Mouse (Mus musculus) neural tube, embryonic 12.5 days (tissue): ENCODE measurements around the gene Ccl6. TPM values are rescaled to one million over a fixed set of nuclear protein-coding genes. Genes with fewer than 3 reads are reported as not detected.

Experiments used
- ATAC-seq: fragments of 200-750 bp; cut with Nextera tagmentation; 2 replicates; pipeline ENCODE4 v1.8.0; 2017; ENCODE audit warnings: low read depth, mild to moderate bottlenecking, moderate TSS enrichment, moderate library complexity; ENCODE audit not compliant: low FRiP score
- H3K27ac ChIP-seq: fragments of 300-500 bp; sonication (generic); 2 replicates; pipeline ENCODE4 v1.5.1; 2016
- H3K27me3 ChIP-seq: fragments of 300-500 bp; sonication (generic); replicated peaks from 2 replicates; pipeline ENCODE4 v1.6.1; 2016; ENCODE audit warnings: mild to moderate bottlenecking
- H3K36me3 ChIP-seq: fragments of 300-500 bp; sonication (generic); 2 replicates; pipeline ENCODE4 v1.6.1; 2016; ENCODE audit warnings: mild to moderate bottlenecking
- H3K4me1 ChIP-seq: fragments of 300-500 bp; sonication (generic); 2 replicates; pipeline ENCODE4 v1.6.1; 2016
- H3K4me2 ChIP-seq: fragments of 300-500 bp; sonication (generic); replicated peaks from 2 replicates; pipeline ENCODE4 v1.6.1; 2016; ENCODE audit warnings: mild to moderate bottlenecking
- H3K4me3 ChIP-seq: fragments of 300-500 bp; sonication (generic); 2 replicates; pipeline ENCODE4 v1.5.1; 2016
- H3K9ac ChIP-seq: fragments of 300-500 bp; sonication (generic); 2 replicates; pipeline ENCODE4 v1.6.1; 2016; ENCODE audit warnings: mild to moderate bottlenecking
- H3K9me3 ChIP-seq: fragments of 300-500 bp; sonication (generic); 2 replicates; pipeline ENCODE4 v1.6.1; 2016; ENCODE audit warnings: mild to moderate bottlenecking
- WGBS: fragments of 180-500 bp; shearing (Covaris S2); methylation state at CpG from one replicate; pipeline ENCODE4 v1.1.7; 2016; 5-methylcytosine and 5-hydroxymethylcytosine counted together
- polyA plus RNA-seq: library from polyadenylated mRNA; unstranded; fragments of >200 nt; fragmentation: Nextera tagmentation; extraction: Ambion mirVana; gene quantifications from 2 replicates; pipeline ENCODE4 v1.2.1, GENCODE M21; 2016

The Ccl6 gene
- polyA plus RNA-seq, 1 experiment from 2014 or later, result 2.0 TPM

GRCm38 (mm10) chr11:83619037-83619436 is 26.1 kb upstream of the Ccl6 start:
- no peaks in the 10 kb centered on the region for H3K4me1 ChIP-seq
- no peak overlapping the region for H3K27ac ChIP-seq
- H3K9me3 ChIP-seq, result no peaks in the 10 kb centered on the region
- no peak overlapping the region for H3K4me3 ChIP-seq
- no peak for ATAC-seq
- H3K9ac ChIP-seq, result no peak overlapping the region
- WGBS, result 97% methylated on average over 1 of the region's 1 CpGs
- no peaks in the 10 kb centered on the region for H3K36me3 ChIP-seq
- no peaks in the 10 kb centered on the region for H3K27me3 ChIP-seq
- no peak overlapping the region for H3K4me2 ChIP-seq

- 68% methylated on average over 4 of the region's 5 CpGs for WGBS
- Histone ChIP-seq H3K36me3 (no peaks in the 10 kb centered on the region), H3K4me2 (no peak overlapping the region), H3K4me3 (no peak overlapping the region), H3K9ac (no peak overlapping the region), H3K27me3 (no peaks in the 10 kb centered on the region), H3K9me3 (no peaks in the 10 kb centered on the region), H3K4me1 (no peaks in the 10 kb centered on the region), H3K27ac (no peak overlapping the region)
- no peak for ATAC-seq
Measured at GRCm38 (mm10) chr11:83618238-83618637, 25.4 kb upstream of the Ccl6 start.

- no peaks in the 10 kb centered on the region for H3K4me1 ChIP-seq
Measured at GRCm38 (mm10) chr11:83616586-83616985, 23.7 kb upstream of the Ccl6 start.

GRCm38 (mm10) chr11:83610900-83611299 is 18.0 kb upstream of the Ccl6 start:
- Histone ChIP-seq H3K9me3 (no peaks in the 10 kb centered on the region), H3K4me2 (no peak overlapping the region), H3K9ac (no peak overlapping the region), H3K36me3 (no peaks in the 10 kb centered on the region), H3K27me3 (no peaks in the 10 kb centered on the region), H3K4me3 (no peak overlapping the region), H3K27ac (no peak overlapping the region), H3K4me1 (no peaks in the 10 kb centered on the region)
- WGBS, result 92% methylated on average over 2 of the region's 2 CpGs
- ATAC-seq, result no peak

More at GRCm38 (mm10) chr11:83616586-83616985, 23.7 kb upstream of the Ccl6 start:
- H3K27ac ChIP-seq, result no peak overlapping the region
- WGBS, result 90% methylated on average over 1 of the region's 1 CpGs
- H3K4me3 ChIP-seq, result no peak overlapping the region
- no peaks in the 10 kb centered on the region for H3K27me3 ChIP-seq
- H3K9me3 ChIP-seq, result no peaks in the 10 kb centered on the region
- no peak overlapping the region for H3K9ac ChIP-seq
- H3K4me2 ChIP-seq, result no peak overlapping the region
- H3K36me3 ChIP-seq, result no peaks in the 10 kb centered on the region
- no peak for ATAC-seq

- ATAC-seq, result no peak
- Histone ChIP-seq H3K4me2 (no peak overlapping the region), H3K4me1 (no peaks in the 10 kb centered on the region), H3K9me3 (no peaks in the 10 kb centered on the region), H3K27ac (no peak overlapping the region), H3K36me3 (no peaks in the 10 kb centered on the region), H3K27me3 (no peaks in the 10 kb centered on the region), H3K4me3 (no peak overlapping the region), H3K9ac (no peak overlapping the region)
- 60% methylated on average over 1 of the region's 1 CpGs for WGBS
Measured at GRCm38 (mm10) chr11:83606396-83606795, 13.5 kb upstream of the Ccl6 start.

GRCm38 (mm10) chr11:83605535-83605934 is 12.6 kb upstream of the Ccl6 start:
- Histone ChIP-seq H3K4me3 (no peak overlapping the region), H3K4me1 (no peaks in the 10 kb centered on the region), H3K36me3 (no peaks in the 10 kb centered on the region), H3K9ac (no peak overlapping the region), H3K4me2 (no peak overlapping the region), H3K9me3 (no peaks in the 10 kb centered on the region), H3K27ac (no peak overlapping the region), H3K27me3 (no peaks in the 10 kb centered on the region)
- WGBS, result 94% methylated on average over 3 of the region's 3 CpGs
- ATAC-seq, result no peak

GRCm38 (mm10) chr11:83604698-83605097 is 11.8 kb upstream of the Ccl6 start:
- ATAC-seq, result no peak
- Histone ChIP-seq H3K4me2 (no peak overlapping the region), H3K9ac (no peak overlapping the region), H3K27ac (no peak overlapping the region), H3K27me3 (no peaks in the 10 kb centered on the region), H3K36me3 (no peaks in the 10 kb centered on the region), H3K4me1 (no peaks in the 10 kb centered on the region), H3K4me3 (no peak overlapping the region), H3K9me3 (no peaks in the 10 kb centered on the region)
- 86% methylated on average over 4 of the region's 4 CpGs for WGBS

- no peak overlapping the region for H3K27ac ChIP-seq
- no peaks in the 10 kb centered on the region for H3K27me3 ChIP-seq
- H3K4me3 ChIP-seq, result no peak overlapping the region
- H3K9ac ChIP-seq, result no peak overlapping the region
- ATAC-seq, result no peak
- no peaks in the 10 kb centered on the region for H3K36me3 ChIP-seq
- H3K4me2 ChIP-seq, result no peak overlapping the region
- no peaks in the 10 kb centered on the region for H3K9me3 ChIP-seq
- no peaks in the 10 kb centered on the region for H3K4me1 ChIP-seq
- 91% methylated on average over 3 of the region's 3 CpGs for WGBS
Measured at GRCm38 (mm10) chr11:83603399-83603798, 10.5 kb upstream of the Ccl6 start.

- no peak overlapping the region for H3K9ac ChIP-seq
- no peak for ATAC-seq
- WGBS, result 86% methylated on average over 2 of the region's 2 CpGs
- H3K27ac ChIP-seq, result no peak overlapping the region
- no peaks in the 10 kb centered on the region for H3K36me3 ChIP-seq
- H3K9me3 ChIP-seq, result no peaks in the 10 kb centered on the region
- H3K4me1 ChIP-seq, result no peaks in the 10 kb centered on the region
- H3K4me2 ChIP-seq, result no peak overlapping the region
- H3K4me3 ChIP-seq, result no peak overlapping the region
- no peaks in the 10 kb centered on the region for H3K27me3 ChIP-seq
Measured at GRCm38 (mm10) chr11:83600576-83600975, 7.7 kb upstream of the Ccl6 start.

GRCm38 (mm10) chr11:83598991-83599390 is 6.1 kb upstream of the Ccl6 start:
- Histone ChIP-seq H3K9me3 (no peaks in the 10 kb centered on the region), H3K36me3 (no peaks in the 10 kb centered on the region), H3K9ac (no peak overlapping the region), H3K27me3 (no peaks in the 10 kb centered on the region), H3K4me2 (no peak overlapping the region), H3K4me1 (no peaks in the 10 kb centered on the region), H3K4me3 (no peak overlapping the region), H3K27ac (no peak overlapping the region)
- ATAC-seq, result no peak
- 89% methylated on average over 3 of the region's 3 CpGs for WGBS

GRCm38 (mm10) chr11:83598207-83598837 is 5.4 kb upstream of the Ccl6 start:
- no peaks in the 10 kb centered on the region for H3K27me3 ChIP-seq
- H3K9ac ChIP-seq, result no peak overlapping the region
- no peak overlapping the region for H3K4me3 ChIP-seq
- no peak overlapping the region for H3K27ac ChIP-seq
- no peak for ATAC-seq
- H3K4me1 ChIP-seq, result no peaks in the 10 kb centered on the region
- no peaks in the 10 kb centered on the region for H3K9me3 ChIP-seq
- whole genome bisulfite sequencing, result 89% methylated on average over 3 of the region's 3 CpGs
- H3K4me2 ChIP-seq, result no peak overlapping the region
- H3K36me3 ChIP-seq, result no peaks in the 10 kb centered on the region

- H3K27ac ChIP-seq, result no peak overlapping the region
- 95% methylated on average over 7 of the region's 7 CpGs for WGBS
- ATAC-seq, result no peak
- no peaks in the 10 kb centered on the region for H3K4me1 ChIP-seq
- no peak overlapping the region for H3K4me3 ChIP-seq
- H3K9me3 ChIP-seq, result no peaks in the 10 kb centered on the region
- no peak overlapping the region for H3K9ac ChIP-seq
- no peak overlapping the region for H3K4me2 ChIP-seq
- H3K27me3 ChIP-seq, result no peaks in the 10 kb centered on the region
- no peaks in the 10 kb centered on the region for H3K36me3 ChIP-seq
Measured at GRCm38 (mm10) chr11:83597796-83598195, 4.9 kb upstream of the Ccl6 start.

GRCm38 (mm10) chr11:83595669-83596455 is 3.0 kb upstream of the Ccl6 start:
- Histone ChIP-seq H3K27me3 (no peaks in the 10 kb centered on the region), H3K9ac (no peak overlapping the region), H3K4me2 (no peak overlapping the region), H3K4me3 (no peak overlapping the region), H3K4me1 (no peaks in the 10 kb centered on the region), H3K36me3 (no peaks in the 10 kb centered on the region), H3K27ac (no peak overlapping the region), H3K9me3 (no peaks in the 10 kb centered on the region)
- no peak for ATAC-seq
- WGBS, result 85% methylated on average over 7 of the region's 7 CpGs
